Mouse (Mus musculus) CD4-positive helper T cell, adult 2 months (primary cell): ENCODE results near the gene Sptbn2.
"Not testable (repeated sequence)": the region's sequence is repeated elsewhere in the genome, so short reads cannot be mapped to it uniquely, and the experiment has no call there.

ENCODE experiments used
- DNase-seq: peaks from one replicate; pipeline ENCODE4 v3.0.0-alpha.2; 2012; ENCODE audit warnings: low read depth, missing footprints, low spot score

Sptbn2 gene

GRCm38 (mm10) chr19:4720671-4721244, 9.8 kb downstream of the Sptbn2 start:
- no peak for DNase-seq

- no peak for DNase-seq
Observed at GRCm38 (mm10) chr19:4729186-4729585, 18.2 kb downstream of the Sptbn2 start.

- no peak for DNase-seq
Observed at GRCm38 (mm10) chr19:4733052-4733451, 22.1 kb downstream of the Sptbn2 start.

GRCm38 (mm10) chr19:4737866-4738265, 26.9 kb downstream of the Sptbn2 start:
- no peak for DNase-seq

GRCm38 (mm10) chr19:4739053-4739452, 28.1 kb downstream of the Sptbn2 start:
- DNase-seq = no peak

GRCm38 (mm10) chr19:4739762-4740161, 28.8 kb downstream of the Sptbn2 start:
- no peak for DNase-seq

- no peak for DNase-seq
Observed at GRCm38 (mm10) chr19:4741482-4741881, 30.5 kb downstream of the Sptbn2 start.

- no peak for DNase-seq
Observed at GRCm38 (mm10) chr19:4742229-4742628, 31.3 kb downstream of the Sptbn2 start.

- DNase-seq = peak; percentile 43
Observed at GRCm38 (mm10) chr19:4743524-4743923, 32.6 kb downstream of the Sptbn2 start.

- no peak for DNase-seq
Observed at GRCm38 (mm10) chr19:4744026-4744425, 33.1 kb downstream of the Sptbn2 start.

- DNase-seq = no peak
Observed at GRCm38 (mm10) chr19:4745057-4745456, 34.1 kb downstream of the Sptbn2 start.

- no peak for DNase-seq
Observed at GRCm38 (mm10) chr19:4745681-4746080, 34.7 kb downstream of the Sptbn2 start.

- no peak for DNase-seq
Observed at GRCm38 (mm10) chr19:4746611-4747010, 35.6 kb downstream of the Sptbn2 start.

GRCm38 (mm10) chr19:4747631-4748312, 36.8 kb downstream of the Sptbn2 start:
- DNase-seq = no peak

- no peak for DNase-seq
Observed at GRCm38 (mm10) chr19:4748493-4748892, 37.5 kb downstream of the Sptbn2 start.

- no peak for DNase-seq
Observed at GRCm38 (mm10) chr19:4749975-4750374, 39.0 kb downstream of the Sptbn2 start.

- peak; percentile 90 for DNase-seq
Observed at GRCm38 (mm10) chr19:4755565-4756192, 44.7 kb downstream of the Sptbn2 start.

GRCm38 (mm10) chr19:4756193-4756911, 45.4 kb downstream of the Sptbn2 start, which contains the start of gene Rbm4b:
Gene Rbm4b, plus strand, starts transcription at chr19:4756497.
- peak; percentile 99 for DNase-seq

- DNase-seq = no peak
Observed at GRCm38 (mm10) chr19:4756921-4757320, 46.0 kb downstream of the Sptbn2 start.

- not testable (repeated sequence) for DNase-seq
Observed at GRCm38 (mm10) chr19:4760544-4760943, 49.6 kb downstream of the Sptbn2 start.

GRCm38 (mm10) chr19:4762876-4763275, 51.9 kb downstream of the Sptbn2 start:
- DNase-seq = peak; percentile 30

- DNase-seq = no peak
Observed at GRCm38 (mm10) chr19:4767507-4768148, 56.7 kb downstream of the Sptbn2 start.
